Mouse (Mus musculus): ENCODE results near the gene Syndig1l. TPM values are rescaled to one million over a fixed set of nuclear protein-coding genes. Genes with fewer than 3 reads are reported as not detected.

Syndig1l gene
- under 1 TPM in 1 of 2 experiments, not detected in 1; 0.23 TPM for total RNA-seq (2021)
- long read RNA-seq, experiment 1, result 0 reads
- long read RNA-seq, experiment 2, result 0 reads

DNA sequence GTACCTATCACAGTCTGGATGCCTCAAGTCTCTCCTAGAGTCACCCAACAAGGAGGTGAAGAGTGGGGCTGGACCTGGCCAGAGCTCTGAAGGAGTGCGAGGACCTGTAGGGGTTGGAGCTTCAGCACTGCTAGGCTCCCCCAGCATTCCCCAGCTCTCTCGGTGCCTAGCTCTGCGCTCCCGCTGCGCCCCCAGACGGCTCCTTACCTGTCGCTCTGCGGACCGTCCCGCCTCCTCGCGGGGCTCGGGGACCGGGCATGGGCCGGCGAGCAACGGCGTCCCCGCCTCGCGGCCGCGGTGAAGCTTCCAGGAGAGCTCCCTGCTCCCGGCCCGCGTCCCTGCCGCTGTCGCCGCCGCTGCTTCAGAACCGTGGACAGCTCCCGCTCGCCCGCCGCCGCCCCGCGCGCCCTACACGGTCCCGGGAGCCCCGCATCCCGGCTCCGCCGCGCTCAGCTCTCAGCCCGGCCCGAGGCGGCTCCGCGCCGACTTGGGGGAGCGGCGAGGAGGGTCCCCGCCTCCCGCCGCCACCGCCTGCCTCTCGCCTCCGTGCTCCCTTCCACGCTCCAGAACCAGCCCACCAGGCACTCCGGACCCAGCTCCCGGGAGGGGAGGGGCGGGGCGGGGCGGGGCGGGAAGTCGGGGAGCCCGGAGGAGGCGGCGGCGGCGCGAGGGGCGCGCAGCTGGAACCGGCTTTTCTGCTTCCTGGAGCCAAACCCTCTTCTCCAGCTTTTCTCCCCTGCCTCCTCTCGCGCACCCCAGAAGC lies at the start of gene Syndig1l:
Syndig1l (minus strand) TSS at position 513 of the 763 bp plus-strand sequence.
- DNase-seq, result peak; percentile 47 to 69

DNA sequence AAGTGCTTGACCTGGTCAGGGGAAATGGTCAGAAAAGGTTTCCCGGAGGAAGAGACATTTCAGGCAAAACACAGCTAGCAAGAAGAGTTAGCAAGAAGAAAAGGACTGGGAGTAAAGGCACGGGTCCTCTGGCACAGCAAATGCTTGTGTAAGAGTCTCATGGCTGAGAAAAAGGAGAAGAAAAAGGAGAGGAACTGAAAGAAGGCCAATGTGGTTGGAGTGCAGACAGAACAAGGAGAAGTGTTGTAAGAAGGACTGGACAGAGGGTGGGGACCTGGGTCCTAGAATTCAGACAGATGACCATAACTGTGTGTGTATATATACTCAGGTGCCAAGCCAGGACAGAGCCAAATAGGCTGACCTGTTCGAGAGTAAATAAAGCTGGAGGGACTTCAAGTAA lies 49.5 kb upstream of the Syndig1l start:
- DNase-seq, result peak in 1 of 2 experiments; percentile 33

DNA sequence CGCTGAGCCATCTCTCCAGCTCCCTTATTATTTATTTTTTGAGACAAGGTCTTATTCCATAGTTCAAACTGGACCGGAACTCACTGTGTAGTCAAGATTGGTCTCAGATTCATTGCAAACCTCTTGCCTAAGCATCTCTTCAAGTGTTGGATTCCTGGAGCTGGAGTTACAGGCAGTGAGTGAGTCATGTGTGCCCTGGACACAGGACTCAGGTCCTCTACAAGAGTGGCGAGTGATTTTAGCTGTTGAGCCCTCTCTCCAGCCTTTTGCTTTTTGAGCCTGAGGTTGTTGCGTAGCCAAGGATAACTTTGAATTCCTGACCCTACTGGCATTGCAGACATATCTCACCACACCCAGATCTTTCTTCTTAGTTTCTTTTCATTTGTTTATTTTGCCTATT lies 47.1 kb upstream of the Syndig1l start:
- DNase-seq, result no peak

DNA sequence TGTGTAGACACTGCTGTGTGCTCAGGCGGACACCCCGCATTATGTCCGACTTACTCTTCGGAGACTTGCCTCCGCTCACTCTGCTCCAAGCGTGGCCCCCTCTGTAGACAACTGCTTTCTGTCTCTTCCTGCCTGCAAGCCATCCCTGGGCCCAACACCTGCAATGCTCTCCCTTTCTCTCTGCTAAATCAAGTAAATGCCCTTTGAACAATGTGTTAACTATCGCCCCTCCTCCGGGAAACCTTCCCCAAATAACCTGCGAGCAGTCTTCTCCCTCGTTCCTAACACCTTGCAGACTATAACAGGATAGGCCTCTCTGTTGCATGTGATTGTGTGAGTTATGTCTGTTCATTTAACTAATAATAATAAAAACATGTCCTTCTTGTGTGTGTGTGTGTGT lies 44.9 kb upstream of the Syndig1l start:
- no peak for DNase-seq

DNA sequence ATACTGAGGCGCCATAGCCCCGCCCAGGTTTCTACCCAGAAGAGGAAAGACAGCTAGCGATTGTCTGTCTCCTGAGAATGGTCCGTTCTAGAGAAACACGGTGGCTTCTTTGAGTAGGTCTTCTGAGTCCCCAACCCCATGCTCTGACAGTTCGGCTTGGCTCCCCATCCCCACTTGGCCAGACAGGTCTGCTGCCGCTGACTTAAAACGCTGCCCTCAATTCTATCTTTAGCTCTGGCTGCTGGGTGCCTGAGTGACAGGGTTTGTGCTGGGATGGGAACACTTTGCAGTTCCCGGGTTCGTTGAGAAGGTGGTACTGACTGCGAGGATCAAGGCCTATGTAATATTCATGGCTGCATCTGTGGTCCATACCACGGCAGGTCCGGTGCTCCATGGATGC lies 34.7 kb upstream of the Syndig1l start:
- peak in 1 of 2 experiments; percentile 23 for DNase-seq

- no peak for DNase-seq
Measured at GRCm38 (mm10) chr12:84728421-84728820, 29.8 kb upstream of the Syndig1l start.

GRCm38 (mm10) chr12:84727434-84727833 lies 28.8 kb upstream of the Syndig1l start:
- no peak for DNase-seq

DNA sequence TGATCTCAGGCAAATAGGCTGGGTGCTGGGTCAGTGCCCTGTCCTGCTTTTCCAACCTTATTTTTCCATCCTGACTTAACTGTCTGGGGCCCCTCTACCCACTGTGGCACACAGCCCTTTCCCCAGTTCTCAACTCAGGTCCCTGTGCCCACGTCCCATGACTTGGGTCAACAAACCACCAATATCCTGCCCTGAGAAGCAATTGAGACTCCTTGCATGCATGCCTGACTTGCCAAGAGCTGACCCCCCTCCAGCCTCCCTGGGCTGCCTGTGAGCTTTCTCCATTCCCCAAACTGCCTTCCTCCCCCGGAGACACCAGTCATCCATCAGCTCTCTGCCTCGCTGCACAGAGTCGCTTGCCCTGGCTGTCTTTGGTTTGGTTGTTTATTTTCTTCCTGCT lies 28.4 kb upstream of the Syndig1l start:
- no peak for DNase-seq

- no peak for DNase-seq
Measured at GRCm38 (mm10) chr12:84726391-84726790, 27.8 kb upstream of the Syndig1l start.

DNA sequence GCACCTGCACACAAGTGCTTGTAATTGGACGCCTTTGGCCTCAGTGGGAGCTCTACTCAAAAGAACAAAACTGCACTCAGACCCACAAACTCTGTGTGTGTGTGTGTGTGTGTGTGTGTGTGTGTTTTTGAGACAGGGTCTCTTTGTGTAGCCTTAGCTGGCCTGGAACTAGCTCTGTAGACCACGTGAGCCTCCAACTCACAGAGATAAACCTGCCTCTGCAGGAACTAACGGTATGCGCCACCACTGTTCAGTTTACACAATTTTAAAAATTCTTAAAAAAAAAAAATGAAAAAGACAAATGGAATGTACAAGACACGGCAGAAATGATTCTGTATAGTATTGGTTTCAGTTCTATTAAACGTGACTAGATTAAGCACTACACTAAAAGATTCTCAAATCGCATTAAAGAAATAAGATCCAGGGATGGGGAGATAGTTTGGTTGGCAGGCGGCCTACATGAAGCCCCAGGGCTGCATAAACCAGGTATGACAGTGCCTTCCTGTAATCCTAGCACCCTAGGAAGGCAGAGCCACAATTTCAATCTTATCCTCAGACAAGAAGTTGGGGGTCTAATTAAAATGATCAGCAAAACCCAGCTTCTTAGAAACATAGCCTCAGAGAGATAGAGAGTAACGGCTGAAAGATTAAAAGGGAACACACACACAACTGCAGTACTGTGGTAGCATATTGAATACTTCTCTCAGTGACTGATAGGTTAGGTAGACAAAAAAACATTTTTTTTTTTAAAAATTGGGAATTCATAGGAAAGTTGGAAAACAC lies 20.0 kb upstream of the Syndig1l start:
- DNase-seq, result no peak

GRCm38 (mm10) chr12:84714578-84714977 lies 15.9 kb upstream of the Syndig1l start:
- no peak for DNase-seq

DNA sequence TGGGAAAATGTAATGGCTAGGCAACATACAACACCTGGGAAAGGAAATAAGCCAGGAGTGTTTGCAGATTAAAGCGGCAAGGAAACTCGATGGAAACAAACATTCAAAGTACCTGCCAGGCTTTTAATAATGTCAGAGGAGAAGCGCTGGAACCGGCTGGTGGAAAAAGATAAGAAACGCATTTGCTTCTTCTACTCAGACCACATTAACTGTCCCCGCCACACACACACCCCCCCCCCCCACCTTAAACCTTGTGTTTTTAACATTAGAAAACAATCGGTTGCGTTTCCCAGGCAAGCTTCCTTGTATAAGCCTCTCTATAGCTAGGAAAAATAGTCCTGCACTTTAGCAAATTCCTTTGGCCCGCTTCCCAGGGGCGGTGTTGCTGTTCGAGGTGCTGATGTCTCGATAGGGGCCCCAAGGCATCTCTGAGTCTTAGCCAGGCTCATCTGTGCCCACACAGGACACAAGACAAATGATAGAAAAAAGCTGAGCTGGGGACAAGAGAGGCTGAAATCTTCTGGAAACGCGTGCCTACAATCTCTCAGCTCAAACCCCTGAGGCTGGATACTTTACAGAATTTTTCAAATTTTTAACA lies 11.3 kb upstream of the Syndig1l start:
- no peak for DNase-seq

DNA sequence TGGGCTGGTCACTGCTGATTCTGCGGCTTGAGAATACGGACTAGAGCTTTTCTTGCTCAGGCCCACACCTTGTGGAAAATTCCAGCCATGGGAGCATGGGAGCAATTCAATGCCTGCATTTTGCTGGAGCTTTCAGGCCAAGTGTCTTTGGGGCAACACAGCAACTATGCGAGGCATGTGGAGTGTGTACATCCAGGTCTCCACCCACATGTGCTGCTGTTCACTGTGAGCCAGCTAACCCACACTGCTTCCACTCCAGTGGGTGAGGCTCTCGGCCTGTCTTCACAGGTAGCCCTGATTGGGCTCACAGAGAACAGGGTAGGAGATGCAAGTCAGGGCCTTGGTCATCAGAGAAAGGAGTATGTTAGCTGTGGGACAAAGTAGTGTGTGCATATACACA lies 9.2 kb upstream of the Syndig1l start:
- no peak for DNase-seq

- no peak for DNase-seq
Measured at GRCm38 (mm10) chr12:84706886-84707285, 8.3 kb upstream of the Syndig1l start.

GRCm38 (mm10) chr12:84702586-84702985 lies 4.0 kb upstream of the Syndig1l start:
- DNase-seq, result no peak

- no peak for DNase-seq
Measured at GRCm38 (mm10) chr12:84692141-84692540, 6.5 kb downstream of the Syndig1l start.

DNA sequence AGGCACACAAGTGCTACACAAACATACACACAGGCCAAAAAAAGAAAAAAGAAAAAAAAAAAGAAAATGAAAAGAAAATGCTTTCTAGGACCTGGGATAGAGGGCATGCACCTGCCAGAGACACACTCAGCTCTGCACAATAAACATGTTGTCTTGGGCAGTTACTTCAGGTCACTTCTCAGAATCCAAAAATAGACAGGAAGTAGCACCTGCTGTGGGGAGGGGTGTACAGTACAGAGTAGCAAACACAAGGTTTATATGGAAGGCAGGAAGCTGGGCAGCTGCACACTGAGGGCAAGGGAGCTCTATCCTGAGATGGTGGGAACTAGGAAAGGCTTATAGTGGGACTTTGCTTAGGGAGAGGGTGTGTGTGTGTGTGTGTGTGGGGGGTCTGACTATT lies 7.3 kb downstream of the Syndig1l start:
- no peak for DNase-seq

DNA sequence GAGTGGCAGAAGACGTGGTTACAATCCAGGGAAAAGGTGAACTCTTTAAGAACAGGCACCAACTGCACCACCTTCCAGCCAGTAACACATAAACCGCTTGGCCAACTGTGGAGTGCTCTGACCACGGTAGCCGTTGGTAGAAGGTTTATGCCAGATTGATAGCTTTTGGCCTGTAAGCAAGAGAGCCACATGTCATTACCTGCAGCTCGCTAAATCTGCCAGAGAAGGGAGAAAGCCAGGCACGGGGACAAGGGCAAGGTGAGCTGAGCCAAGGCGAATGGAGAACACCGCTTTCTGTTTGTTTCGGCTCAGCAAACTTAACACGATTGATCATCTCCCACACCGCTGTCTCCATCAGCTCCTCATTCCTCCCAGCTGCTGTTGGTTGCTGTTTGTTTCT lies 9.6 kb downstream of the Syndig1l start:
- no peak for DNase-seq

- DNase-seq, result no peak
Measured at GRCm38 (mm10) chr12:84687531-84687930, 11.1 kb downstream of the Syndig1l start.

DNA sequence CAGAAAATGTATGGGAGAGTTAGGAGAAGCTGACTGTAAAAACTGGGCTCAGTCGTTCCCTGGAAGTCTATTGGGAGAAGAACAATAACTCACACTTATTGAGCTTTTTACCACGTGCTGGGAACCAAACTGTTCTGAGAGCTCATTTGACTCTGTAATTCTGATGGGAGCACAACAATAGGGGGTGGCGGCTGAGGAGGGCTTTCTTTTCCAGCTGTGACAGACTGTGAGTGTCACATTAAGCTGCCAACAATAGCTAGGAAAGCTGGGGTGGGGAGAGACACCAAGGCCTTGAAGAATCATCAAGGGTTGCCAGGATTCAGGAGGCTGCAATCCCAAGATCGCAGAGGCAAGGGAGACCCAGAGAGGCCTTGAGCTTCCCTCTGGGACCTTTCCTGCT lies 12.5 kb downstream of the Syndig1l start:
- DNase-seq, result no peak

DNA sequence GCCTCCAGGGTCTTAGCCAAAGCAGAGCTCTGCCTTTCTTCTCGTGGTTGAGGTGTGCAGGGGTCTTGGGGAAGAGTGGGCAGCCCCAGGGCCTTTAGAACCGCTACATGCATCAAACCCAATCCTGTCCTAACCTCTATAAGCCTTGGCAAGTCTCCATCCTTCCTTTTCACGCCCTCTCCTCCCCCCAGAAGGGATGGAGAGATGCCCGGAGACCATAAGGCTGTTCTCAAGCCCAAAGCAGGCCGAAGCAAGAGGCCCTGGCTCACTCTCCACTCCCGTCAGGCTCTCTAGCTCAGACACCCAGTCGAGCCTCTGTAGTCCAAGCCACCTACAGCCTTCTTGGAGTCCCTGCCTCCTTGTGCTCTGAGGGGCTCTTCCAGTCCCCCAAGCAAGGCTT lies 14.1 kb downstream of the Syndig1l start:
- no peak for DNase-seq

DNA sequence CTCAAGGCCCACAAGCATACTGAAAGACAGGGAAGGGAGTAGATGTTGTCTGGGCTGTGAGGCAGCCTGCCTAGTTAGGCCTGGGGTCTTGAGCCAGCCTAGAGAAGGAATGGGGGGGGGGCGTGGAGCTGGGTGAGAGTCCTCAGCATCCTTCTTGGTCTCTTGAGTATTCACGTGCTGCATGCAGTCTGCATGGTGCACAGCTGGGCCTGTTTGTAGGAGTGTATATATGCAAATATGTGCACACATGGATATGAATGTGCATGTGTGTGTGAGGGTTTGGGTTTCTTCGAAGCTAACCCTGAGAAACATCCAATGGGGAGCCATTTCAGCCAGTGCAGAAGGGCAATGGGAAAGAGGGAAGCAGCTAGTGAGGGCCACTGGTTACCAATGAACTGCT lies 22.6 kb downstream of the Syndig1l start:
- no peak for DNase-seq

All from heart, adult 18-20 months (tissue).